Mouse (Mus musculus) heart, embryonic 11.5 days (tissue): ENCODE results near the gene Hrct1. TPM values are rescaled to one million over a fixed set of nuclear protein-coding genes. Genes with fewer than 3 reads are reported as not detected.
A peak's percentile ranks its signal among the peaks of the same experiment; 100 is the strongest.

Experiments
- ATAC-seq: fragments of 200-750 bp; cut with Nextera tagmentation; replicated peaks from 2 replicates; pipeline ENCODE4 v1.8.0; 2017; ENCODE audit warnings: moderate library complexity; ENCODE audit not compliant: insufficient number of reproducible peaks, low FRiP score, low TSS enrichment
- H3K27ac ChIP-seq: fragments of 300-500 bp; sonication (generic); 2 replicates; pipeline ENCODE4 v1.5.1; 2014; ENCODE audit warnings: mild to moderate bottlenecking, low read depth, low read length
- H3K27me3 ChIP-seq: fragments of 300-500 bp; sonication (generic); 2 replicates; pipeline ENCODE4 v1.6.1; 2014; ENCODE audit warnings: mild to moderate bottlenecking, low read length, mixed read lengths; ENCODE audit not compliant: control insufficient read depth, insufficient read depth
- H3K36me3 ChIP-seq: fragments of 300-500 bp; sonication (generic); 2 replicates; pipeline ENCODE4 v1.6.1; 2014; ENCODE audit warnings: mild to moderate bottlenecking, low read length, moderate library complexity, mixed read lengths; ENCODE audit not compliant: control insufficient read depth, insufficient read depth
- H3K4me1 ChIP-seq: fragments of 300-500 bp; sonication (generic); 2 replicates; pipeline ENCODE4 v1.6.1; 2014; ENCODE audit warnings: low read length; ENCODE audit not compliant: control insufficient read depth, insufficient read depth
- H3K4me2 ChIP-seq: fragments of 300-500 bp; sonication (generic); 2 replicates; pipeline ENCODE4 v1.6.1; 2014; ENCODE audit warnings: mild to moderate bottlenecking, moderate library complexity
- H3K4me3 ChIP-seq: fragments of 300-500 bp; sonication (generic); 2 replicates; pipeline ENCODE4 v1.5.1; 2014; ENCODE audit warnings: low read depth, low read length
- H3K9ac ChIP-seq: fragments of 300-500 bp; sonication (generic); 2 replicates; pipeline ENCODE4 v1.6.1; 2014; ENCODE audit warnings: mild to moderate bottlenecking, low read depth, low read length, moderate library complexity
- H3K9me3 ChIP-seq: fragments of 300-500 bp; sonication (generic); replicated peaks from 2 replicates; pipeline ENCODE4 v1.6.1; 2016; ENCODE audit warnings: low read length; ENCODE audit not compliant: control insufficient read depth
- WGBS: fragments of 180-500 bp; shearing (Covaris S2); extraction: QIAGEN DNeasy Blood & Tissue Kit; methylation state at CpG from one replicate; pipeline ENCODE4 v1.1.7; 2014; ENCODE audit not compliant: insufficient replicate concordance; 5-methylcytosine and 5-hydroxymethylcytosine counted together
- polyA plus RNA-seq: library from polyadenylated mRNA; unstranded; fragments of >200 nt; fragmentation: Nextera tagmentation; extraction: Ambion mirVana; gene quantifications from 2 replicates; pipeline ENCODE4 v1.2.1, GENCODE M21; 2014

Hrct1 gene
- polyA plus RNA-seq, 1 experiment from 2014 or later, result 0.99 TPM

DNA sequence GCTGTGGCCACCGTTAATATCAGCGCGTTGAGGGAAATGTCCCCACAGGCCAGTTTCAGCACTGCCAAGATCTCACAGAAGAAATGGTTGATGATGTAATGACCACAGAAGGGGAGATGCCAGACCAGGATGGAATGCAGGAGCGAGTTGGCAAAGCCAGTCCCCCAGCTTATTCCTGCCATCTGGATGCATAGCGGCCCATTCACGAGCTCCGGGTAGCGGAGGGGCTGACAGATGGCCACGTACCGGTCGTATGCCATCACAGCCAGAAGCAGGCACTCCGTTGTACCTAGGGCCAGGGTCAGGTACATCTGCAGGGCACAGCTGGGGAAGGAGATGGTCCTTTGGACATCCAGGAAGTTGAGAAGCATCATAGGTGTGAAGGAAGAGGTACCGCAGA, 30.4 kb upstream of the Hrct1 start:
- no peak overlapping the region for H3K27ac ChIP-seq
- no peaks in the 10 kb centered on the region for H3K27me3 ChIP-seq
- no peak for ATAC-seq
- no peak overlapping the region for H3K9ac ChIP-seq
- no peaks in the 10 kb centered on the region for H3K9me3 ChIP-seq
- no peak overlapping the region for H3K4me3 ChIP-seq
- H3K4me2 ChIP-seq, result no peak overlapping the region
- H3K36me3 ChIP-seq, result no peaks in the 10 kb centered on the region
- H3K4me1 ChIP-seq, result peaks cover 18% of the 10 kb centered on the region
- 87% methylated on average over 13 of the region's 13 CpGs for WGBS

DNA sequence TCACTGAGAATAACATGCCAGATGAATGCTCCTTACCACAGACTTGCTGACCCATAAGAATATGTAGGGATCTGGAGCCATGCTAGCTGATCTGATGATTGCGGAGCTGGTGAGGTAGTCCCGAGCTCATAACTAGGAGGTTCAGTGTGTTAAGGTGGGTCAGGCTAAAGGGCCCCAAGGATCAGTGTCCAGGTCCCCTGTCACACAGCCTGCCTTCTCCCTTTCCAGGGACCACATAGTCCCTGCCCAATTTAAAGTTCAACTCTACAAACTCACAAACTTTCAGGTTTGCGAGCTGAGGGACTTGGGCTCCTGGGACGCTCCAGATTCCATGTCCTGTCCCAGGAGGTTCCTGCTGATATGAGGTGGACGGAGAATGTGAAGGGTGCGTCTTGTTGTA, 26.3 kb upstream of the Hrct1 start, which contains the start of gene Olfr70:
TSS of gene Olfr70 (minus strand) at position 101 of the 400 bp plus-strand sequence.
- H3K27ac ChIP-seq, result no peak within 1 kb of the TSS
- no peak within 1 kb of the TSS for H3K4me2 ChIP-seq
- H3K36me3 ChIP-seq, result no peaks in the 10 kb centered on the region
- H3K4me1 ChIP-seq, result 0 out of 2 replicates have a peak, but pooled peaks cover 1% of the 10 kb centered on the region
- no peak within 1 kb of the TSS for H3K4me3 ChIP-seq
- H3K9ac ChIP-seq, result no peak within 1 kb of the TSS
- 71% methylated on average over 6 of the region's 6 CpGs for WGBS
- ATAC-seq, result no peak
- no peaks in the 10 kb centered on the region for H3K9me3 ChIP-seq
- no peaks in the 10 kb centered on the region for H3K27me3 ChIP-seq

DNA sequence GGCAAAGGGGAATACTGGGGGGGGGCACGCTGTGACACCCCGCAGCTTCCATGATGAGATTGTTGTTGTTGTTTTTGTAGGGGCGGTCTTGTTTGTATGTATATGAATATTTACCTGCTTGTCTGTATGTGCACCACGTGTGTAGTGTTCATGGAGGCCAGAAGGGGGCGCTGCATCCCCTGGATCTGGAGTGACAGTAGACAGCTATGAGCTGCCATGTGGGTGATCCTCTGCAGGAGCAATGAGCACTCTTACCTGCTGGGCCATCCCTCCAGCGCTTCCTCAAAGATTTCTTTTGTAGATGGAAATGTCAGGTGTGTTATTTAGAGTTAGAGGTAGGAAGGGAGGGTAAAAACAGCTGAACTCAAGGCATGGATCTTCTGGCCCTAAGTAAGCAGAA, 23.5 kb upstream of the Hrct1 start:
- no peak for ATAC-seq

DNA sequence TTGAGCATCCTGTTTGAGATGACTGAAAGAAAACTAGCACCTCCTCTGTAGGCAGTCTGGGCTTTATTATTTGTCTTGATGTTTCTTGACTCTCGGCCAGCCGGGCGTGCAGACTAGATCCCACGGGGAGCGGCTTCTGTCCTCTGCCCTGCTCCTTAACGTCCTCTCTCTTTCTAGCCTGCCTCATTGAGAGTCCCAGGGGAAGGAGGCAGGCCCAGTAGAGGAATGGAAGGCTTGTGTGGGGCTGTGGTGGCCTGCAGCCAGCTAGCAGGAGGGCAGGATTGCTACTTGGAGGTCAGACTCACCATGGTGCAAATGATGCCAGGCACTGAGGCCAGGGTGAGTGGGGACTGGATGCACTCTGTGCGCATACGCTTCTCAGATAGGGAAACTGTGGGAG, 23.1 kb upstream of the Hrct1 start:
- no peaks in the 10 kb centered on the region for H3K36me3 ChIP-seq
- H3K9me3 ChIP-seq, result no peaks in the 10 kb centered on the region
- no peaks in the 10 kb centered on the region for H3K27me3 ChIP-seq
- no peak overlapping the region for H3K9ac ChIP-seq
- H3K27ac ChIP-seq, result no peak overlapping the region
- H3K4me2 ChIP-seq, result no peak overlapping the region
- WGBS, result 84% methylated on average over 8 of the region's 8 CpGs
- no peak overlapping the region for H3K4me3 ChIP-seq
- ATAC-seq, result no peak
- H3K4me1 ChIP-seq, result no peaks in the 10 kb centered on the region

More for the DNA sequence above, 23.5 kb upstream of the Hrct1 start:
- 63% methylated on average over 6 of the region's 6 CpGs for WGBS
- Histone ChIP-seq H3K4me2 (no peak overlapping the region), H3K36me3 (no peaks in the 10 kb centered on the region), H3K27ac (no peak overlapping the region), H3K9ac (no peak overlapping the region), H3K27me3 (no peaks in the 10 kb centered on the region), H3K4me3 (no peak overlapping the region), H3K9me3 (no peaks in the 10 kb centered on the region), H3K4me1 (no peaks in the 10 kb centered on the region)

DNA sequence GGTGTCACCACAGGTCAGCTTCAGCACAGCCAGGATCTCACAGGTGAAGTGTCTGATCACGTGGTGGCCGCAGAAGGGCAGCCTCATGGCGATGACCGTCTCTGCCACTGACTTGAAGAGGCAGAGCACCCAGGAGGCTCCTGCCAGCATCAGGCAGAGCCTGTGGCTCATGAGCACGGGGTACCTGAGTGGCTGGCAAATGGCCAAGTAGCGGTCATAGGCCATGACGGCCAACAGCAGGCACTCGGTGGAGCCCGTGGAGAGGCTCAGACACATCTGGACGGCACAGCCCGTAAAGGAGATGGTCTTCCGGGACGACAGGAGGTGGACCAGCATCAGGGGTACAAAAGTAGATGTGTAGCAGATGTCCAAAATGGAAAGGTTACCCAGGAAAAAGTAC, 21.0 kb upstream of the Hrct1 start:
- 81% methylated on average over 13 of the region's 13 CpGs for WGBS
- ATAC-seq, result no peak
- H3K4me2 ChIP-seq, result no peak overlapping the region
- H3K27me3 ChIP-seq, result no peaks in the 10 kb centered on the region
- H3K4me1 ChIP-seq, result no peaks in the 10 kb centered on the region
- no peak overlapping the region for H3K27ac ChIP-seq
- H3K9ac ChIP-seq, result no peak overlapping the region
- no peaks in the 10 kb centered on the region for H3K9me3 ChIP-seq
- H3K4me3 ChIP-seq, result no peak overlapping the region
- no peaks in the 10 kb centered on the region for H3K36me3 ChIP-seq

DNA sequence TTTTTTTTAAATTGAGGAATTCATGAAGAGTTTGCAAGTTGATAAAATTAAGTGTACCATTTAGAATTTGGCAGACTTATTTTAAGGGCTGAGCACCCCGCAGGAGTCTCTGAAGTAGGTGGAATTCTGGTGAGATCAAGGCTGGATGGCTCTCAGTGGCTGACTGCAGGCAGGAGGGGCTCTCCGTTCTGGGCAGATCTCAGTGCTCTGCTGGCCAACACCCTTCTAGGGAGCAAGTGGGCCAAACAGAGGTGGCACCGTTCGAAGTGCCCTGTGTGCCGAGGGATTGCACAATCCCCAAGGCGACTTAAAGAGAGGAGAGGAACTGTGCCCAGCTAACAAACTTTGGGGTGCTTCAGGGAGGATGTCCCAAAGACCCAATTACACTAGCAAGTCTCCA, 17.1 kb upstream of the Hrct1 start, which contains the start of gene Olfr71:
TSS of gene Olfr71 (minus strand) at position 387 of the 400 bp plus-strand sequence.
- Histone ChIP-seq H3K4me2 (no peak within 1 kb of the TSS), H3K27me3 (no peaks in the 10 kb centered on the region), H3K36me3 (no peaks in the 10 kb centered on the region), H3K9me3 (no peaks in the 10 kb centered on the region), H3K4me3 (no peak within 1 kb of the TSS), H3K4me1 (0 out of 2 replicates have a peak, but pooled peaks cover 4% of the 10 kb centered on the region), H3K9ac (no peak within 1 kb of the TSS), H3K27ac (no peak within 1 kb of the TSS)
- ATAC-seq, result no peak
- 69% methylated on average over 6 of the region's 6 CpGs for WGBS

DNA sequence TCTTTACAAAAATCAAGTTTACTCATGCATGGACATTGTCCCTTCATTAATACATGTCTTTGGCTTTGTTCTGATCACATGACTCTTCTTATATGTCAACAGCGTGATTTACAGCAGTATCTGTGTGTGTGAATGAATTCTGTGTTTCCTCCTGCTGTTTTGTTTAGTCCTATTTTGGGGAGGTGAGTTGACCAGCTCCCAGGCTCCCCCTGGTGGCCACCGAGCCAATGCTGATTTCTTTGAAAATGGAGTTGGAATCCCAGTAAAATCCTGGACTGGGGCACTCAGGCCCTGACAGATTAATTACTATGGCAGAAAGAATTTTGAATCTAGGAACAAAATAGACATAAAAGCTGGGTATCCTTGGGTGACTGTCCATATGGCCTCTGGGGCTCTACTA, 15.2 kb upstream of the Hrct1 start:
- Histone ChIP-seq H3K4me2 (peak overlapping the region; percentile 33; the same call in 1 of the 2 replicates), H3K27ac (no peak overlapping the region), H3K4me1 (0 out of 2 replicates have a peak, but pooled peaks cover 4% of the 10 kb centered on the region), H3K9me3 (no peaks in the 10 kb centered on the region), H3K36me3 (no peaks in the 10 kb centered on the region), H3K27me3 (no peaks in the 10 kb centered on the region), H3K9ac (no peak overlapping the region), H3K4me3 (no peak overlapping the region)
- WGBS, result 4% methylated on average over 2 of the region's 2 CpGs
- ATAC-seq, result no peak

DNA sequence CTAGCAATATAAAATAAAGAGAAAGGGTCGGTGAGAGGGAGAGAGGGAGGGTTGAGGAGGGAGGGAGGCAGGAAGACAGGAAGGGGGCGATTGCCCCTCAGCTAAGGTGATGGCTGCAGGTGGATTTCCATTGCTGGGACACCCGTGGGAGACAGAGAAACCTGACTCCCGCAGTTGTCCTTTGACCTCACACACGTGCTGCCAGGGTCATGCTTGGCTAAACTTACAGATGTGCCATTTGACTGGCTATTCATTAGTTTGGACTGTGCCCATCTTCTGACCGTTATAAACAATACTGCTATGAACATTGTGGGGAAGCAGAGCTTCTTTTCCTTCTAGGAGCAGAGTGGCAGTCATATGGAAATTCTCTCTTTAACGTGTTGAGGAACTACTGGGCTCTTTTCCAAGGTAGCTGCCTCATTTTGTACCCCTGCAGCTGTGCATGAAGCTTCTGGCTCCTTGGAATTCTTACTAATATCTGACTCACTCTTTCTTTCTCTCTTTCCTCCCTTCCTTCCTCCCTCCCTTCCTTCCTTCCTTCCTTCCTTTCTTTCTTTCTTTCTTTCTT, 13.3 kb upstream of the Hrct1 start:
- Histone ChIP-seq H3K9ac (no peak overlapping the region), H3K27me3 (no peaks in the 10 kb centered on the region), H3K9me3 (no peaks in the 10 kb centered on the region), H3K27ac (no peak overlapping the region), H3K4me2 (no peak overlapping the region), H3K4me1 (0 out of 2 replicates have a peak, but pooled peaks cover 4% of the 10 kb centered on the region), H3K4me3 (no peak overlapping the region), H3K36me3 (no peaks in the 10 kb centered on the region)
- no peak for ATAC-seq
- WGBS, result 48% methylated on average over 7 of the region's 7 CpGs
